Mouse (Mus musculus) G1E (cell line): Measurements from ENCODE around the gene Ddx25. TPM values are rescaled to one million over a fixed set of nuclear protein-coding genes. Genes with fewer than 3 reads are reported as not detected.

Source experiments
- ATAC-seq: 2 replicates; pipeline ENCODE4 v1.8.0; 2016; ENCODE audit warnings: mild to moderate bottlenecking; ENCODE audit not compliant: insufficient number of reproducible peaks, poor library complexity, low FRiP score, severe bottlenecking; ENCODE audit errors: extremely low read depth
- DNase-seq: peaks from one replicate; pipeline ENCODE4 v3.0.0; 2012; ENCODE audit warnings: low spot score
- H3K27me3 ChIP-seq: 2 replicates; pipeline ENCODE4 v1.6.1; 2012; ENCODE audit warnings: mild to moderate bottlenecking, low read length, inconsistent platforms; ENCODE audit not compliant: insufficient read depth
- H3K36me3 ChIP-seq: replicated peaks from 2 replicates; pipeline ENCODE3; 2012; ENCODE audit warnings: mild to moderate bottlenecking, inconsistent platforms
- H3K4me1 ChIP-seq: 2 replicates; pipeline ENCODE4 v1.6.1; 2012; ENCODE audit warnings: low read depth, low read length, inconsistent platforms, mixed read lengths; ENCODE audit not compliant: insufficient read depth
- H3K4me3 ChIP-seq: 2 replicates; pipeline ENCODE4 v1.5.1; 2012; ENCODE audit warnings: low read depth, mild to moderate bottlenecking, inconsistent platforms, low read length, moderate library complexity, mixed read lengths
- H3K9me3 ChIP-seq: replicated peaks from 2 replicates; pipeline ENCODE4 v1.6.1; 2012; ENCODE audit warnings: inconsistent platforms
- CTCF ChIP-seq: IDR thresholded peaks from 2 replicates; pipeline ENCODE4 v1.5.1; 2012; ENCODE audit warnings: low read depth, low read length, inconsistent platforms, mixed read lengths
- GATA1 ChIP-seq: IDR thresholded peaks from 2 replicates; pipeline ENCODE4 v1.6.1; 2012; ENCODE audit warnings: borderline replicate concordance, low read length, inconsistent platforms, mixed read lengths
- GATA2 ChIP-seq: IDR thresholded peaks from 2 replicates; pipeline ENCODE4 v1.6.1; 2012; ENCODE audit warnings: low read depth, low read length, inconsistent platforms, borderline replicate concordance
- POLR2AphosphoS5 ChIP-seq: IDR thresholded peaks from 2 replicates; pipeline ENCODE4 v1.6.1; 2012; ENCODE audit warnings: low read depth, low read length, inconsistent platforms; ENCODE audit not compliant: insufficient replicate concordance
- TAL1 ChIP-seq: conservative IDR thresholded peaks from 2 replicates; pipeline ENCODE4 v1.6.1; 2012; ENCODE audit warnings: low read depth, low read length, inconsistent platforms, mixed read lengths
- polyA plus RNA-seq: library from polyadenylated mRNA; stranded (reverse); fragments of >175 nt; gene quantifications from 2 replicates; pipeline ENCODE4 v1.2.3, GENCODE M21; 2012
- total RNA-seq, 2 experiments: library from RNA; stranded (forward) in 1 of 2; stranded (reverse) in 1 of 2; fragments of 200-1000 nt in 1 of 2; fragments of >200 nt in 1 of 2; fragmentation: Nextera tagmentation in 1 of 2; gene quantifications; 2 replicates each; pipeline ENCODE4 v1.2.3; 2014 to 2017

Ddx25 gene
- total and polyA plus RNA-seq, 3 experiments, result 0.01 to 0.27 TPM; not detected in 1

GRCm38 (mm10) chr9:35499946-35500345 lies 58.4 kb downstream of the Ddx25 start:
- H3K4me1 ChIP-seq, result no peaks in the 10 kb centered on the region
- TF ChIP-seq CTCF (no peak), TAL1 (no peak), GATA1 (no peak), GATA2 (no peak), POLR2AphosphoS5 (no peak)
- H3K27me3 ChIP-seq, result peaks cover 3% of the 10 kb centered on the region; the same call in 1 of the 2 replicates

GRCm38 (mm10) chr9:35495471-35495870 lies 62.9 kb downstream of the Ddx25 start:
- Histone ChIP-seq H3K27me3 (no peaks in the 10 kb centered on the region; the same call in 1 of the 2 replicates), H3K4me1 (no peaks in the 10 kb centered on the region), H3K36me3 (no peaks in the 10 kb centered on the region), H3K9me3 (no peaks in the 10 kb centered on the region), H3K4me3 (no peak overlapping the region)
- no peak for ATAC-seq
- no peak for DNase-seq
- TF ChIP-seq POLR2AphosphoS5 (no peak), GATA2 (no peak), GATA1 (no peak), TAL1 (no peak), CTCF (no peak)

More at GRCm38 (mm10) chr9:35499946-35500345, 58.4 kb downstream of the Ddx25 start:
- no peak overlapping the region for H3K4me3 ChIP-seq
- H3K9me3 ChIP-seq, result no peaks in the 10 kb centered on the region
- DNase-seq (no peak), ATAC-seq (no peak)
- H3K36me3 ChIP-seq, result no peaks in the 10 kb centered on the region

- Histone ChIP-seq H3K36me3 (no peaks in the 10 kb centered on the region), H3K27me3 (no peaks in the 10 kb centered on the region; the same call in 1 of the 2 replicates), H3K9me3 (no peaks in the 10 kb centered on the region), H3K4me1 (no peaks in the 10 kb centered on the region), H3K4me3 (no peak overlapping the region)
- DNase-seq (no peak), ATAC-seq (no peak)
- TF ChIP-seq CTCF (no peak), POLR2AphosphoS5 (no peak), TAL1 (no peak), GATA2 (no peak), GATA1 (no peak)
Observed at GRCm38 (mm10) chr9:35494937-35495336, 63.4 kb downstream of the Ddx25 start.

- no peaks in the 10 kb centered on the region for H3K4me1 ChIP-seq
- no peak overlapping the region for H3K4me3 ChIP-seq
- no peaks in the 10 kb centered on the region for H3K36me3 ChIP-seq
- no peak for DNase-seq
- H3K27me3 ChIP-seq, result no peaks in the 10 kb centered on the region; the same call in 1 of the 2 replicates
- no peaks in the 10 kb centered on the region for H3K9me3 ChIP-seq
- no peak for ATAC-seq
- TF ChIP-seq GATA2 (no peak), TAL1 (no peak), GATA1 (no peak)
Observed at GRCm38 (mm10) chr9:35493733-35494092, 64.6 kb downstream of the Ddx25 start.

GRCm38 (mm10) chr9:35493033-35493732 lies 65.1 kb downstream of the Ddx25 start:
- no peaks in the 10 kb centered on the region for H3K9me3 ChIP-seq
- no peaks in the 10 kb centered on the region for H3K4me1 ChIP-seq
- no peak for TF ChIP-seq GATA2
- TF ChIP-seq POLR2AphosphoS5, result no peak
- no peak for TF ChIP-seq TAL1
- no peak for TF ChIP-seq GATA1
- no peak for TF ChIP-seq CTCF
- no peak for DNase-seq
- ATAC-seq, result no peak
- H3K36me3 ChIP-seq, result no peaks in the 10 kb centered on the region
- H3K4me3 ChIP-seq, result no peak overlapping the region
- H3K27me3 ChIP-seq, result no peaks in the 10 kb centered on the region; the same call in 1 of the 2 replicates

- Histone ChIP-seq H3K4me3 (no peak overlapping the region), H3K4me1 (no peaks in the 10 kb centered on the region), H3K36me3 (no peaks in the 10 kb centered on the region), H3K9me3 (no peaks in the 10 kb centered on the region), H3K27me3 (no peaks in the 10 kb centered on the region; the same call in 1 of the 2 replicates)
- DNase-seq (no peak), ATAC-seq (no peak)
- TF ChIP-seq CTCF, result no peak
Observed at GRCm38 (mm10) chr9:35491109-35491866, 67.0 kb downstream of the Ddx25 start.
